Mouse (Mus musculus) myocyte (in vitro differentiated cells): ENCODE data around the gene Anapc1.

ENCODE experiments used
- CEBPB ChIP-seq: IDR thresholded peaks from 2 replicates; pipeline ENCODE4 v1.6.1; 2011; ENCODE audit warnings: mild to moderate bottlenecking, moderate library complexity; ENCODE audit not compliant: poor library complexity, insufficient read depth, severe bottlenecking
- E2F4 ChIP-seq: IDR thresholded peaks from one replicate; pipeline ENCODE4 v1.6.1; 2011; ENCODE audit warnings: mild to moderate bottlenecking, control low read depth, moderate library complexity; ENCODE audit not compliant: insufficient read depth
- MAX ChIP-seq: IDR thresholded peaks from one replicate; pipeline ENCODE4 v1.6.1; 2011; ENCODE audit warnings: low read depth, mild to moderate bottlenecking, control low read depth
- MYOD1 ChIP-seq, 3 experiments: IDR thresholded peaks; one replicate each; pipeline ENCODE4 v1.6.1; 2011; ENCODE audit warnings: control low read depth in 2 of 3, low read depth in 2 of 3, mild to moderate bottlenecking in 2 of 3, moderate library complexity in 1 of 3; ENCODE audit not compliant: insufficient read length in 2 of 3, control insufficient read depth in 1 of 3
- MYOG ChIP-seq, 3 experiments: IDR thresholded peaks; one replicate each; pipeline ENCODE4 v1.6.1; 2011; ENCODE audit warnings: control low read depth in 2 of 3, low read depth in 2 of 3, mild to moderate bottlenecking in 2 of 3; ENCODE audit not compliant: insufficient read length in 2 of 3, control insufficient read depth in 1 of 3, insufficient read depth in 1 of 3
- POLR2A ChIP-seq: IDR thresholded peaks from one replicate; pipeline ENCODE4 v1.6.1; 2011; ENCODE audit warnings: low read depth, mild to moderate bottlenecking, control low read depth, moderate library complexity; ENCODE audit not compliant: insufficient read length
- POLR2AphosphoS2 ChIP-seq: IDR thresholded peaks from one replicate; pipeline ENCODE4 v1.6.1; 2011; ENCODE audit warnings: low read depth, control low read depth; ENCODE audit not compliant: insufficient read length
- REST ChIP-seq: IDR thresholded peaks from one replicate; pipeline ENCODE4 v1.6.1; 2011; ENCODE audit warnings: mild to moderate bottlenecking, control low read depth, moderate library complexity; ENCODE audit not compliant: insufficient read depth, insufficient read length
- SRF ChIP-seq: IDR thresholded peaks from one replicate; pipeline ENCODE4 v1.6.1; 2011; ENCODE audit warnings: low read depth; ENCODE audit not compliant: control insufficient read depth, insufficient read length
- TCF12 ChIP-seq: IDR thresholded peaks from one replicate; pipeline ENCODE4 v1.6.1; 2011; ENCODE audit warnings: mild to moderate bottlenecking, control low read depth; ENCODE audit not compliant: poor library complexity, insufficient read depth, severe bottlenecking
- TCF3 ChIP-seq: IDR thresholded peaks from one replicate; pipeline ENCODE4 v1.6.1; 2011; ENCODE audit warnings: low read depth, control low read depth; ENCODE audit not compliant: insufficient read length
- USF1 ChIP-seq: IDR thresholded peaks from one replicate; pipeline ENCODE4 v1.6.1; 2011; ENCODE audit warnings: low read depth, mild to moderate bottlenecking, control low read depth, moderate library complexity

- TF ChIP-seq REST (no peak), POLR2A (no peak), MYOD1 (IDR thresholded peaks at IDR 0.05; ENCODE audit: control insufficient read depth in 1 of 3, insufficient read length in 2 of 3, low read depth in 2 of 3) (no peak), E2F4 (no peak), TCF3 (no peak), TCF12 (no peak), MYOG (IDR thresholded peaks at IDR 0.05; ENCODE audit: control insufficient read depth in 1 of 3, insufficient read depth in 1 of 3, insufficient read length in 2 of 3, low read depth in 2 of 3) (no peak), POLR2AphosphoS2 (no peak), MAX (no peak), USF1 (no peak), SRF (no peak), CEBPB (no peak)
Measured at GRCm38 (mm10) chr2:128692771-128693170, 5.6 kb upstream of the Anapc1 start.
